Mouse (Mus musculus): ENCODE measurements around the gene AL732309.1.

DNA sequence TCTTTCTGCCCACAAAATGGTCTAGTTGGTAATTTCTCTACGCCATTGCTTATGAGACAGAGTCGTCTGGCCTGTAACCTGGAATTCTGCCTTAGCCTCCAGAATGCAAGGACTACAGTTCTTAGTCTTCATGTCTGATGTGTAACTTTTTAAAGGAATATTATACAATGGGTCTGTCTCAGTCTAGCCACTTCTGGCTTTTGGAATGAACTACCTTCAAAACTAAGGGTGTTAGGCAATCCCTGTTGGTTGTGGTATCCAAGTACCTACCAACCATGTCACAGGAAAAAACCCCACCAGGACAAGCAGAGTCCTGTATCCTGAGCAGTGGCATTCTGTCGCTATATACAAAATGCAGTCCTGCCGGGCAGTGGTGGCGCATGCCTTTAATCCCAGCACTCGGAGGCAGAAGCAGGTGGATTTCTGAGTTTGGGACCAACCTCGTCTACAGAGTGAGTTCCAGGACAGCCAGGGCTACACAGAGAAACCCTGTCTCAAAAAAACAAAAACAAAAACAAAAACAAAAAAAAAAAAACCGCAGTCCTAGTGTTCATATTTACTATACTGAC lies 20.8 kb downstream of the AL732309.1 start:
- no peak for TF ChIP-seq CTCF (IDR thresholded peaks at IDR 0.05 in 2 of 3, conservative IDR thresholded peaks at IDR 0.05 in 1 of 3; ENCODE audit: control insufficient read depth in 1 of 3, insufficient read depth in 1 of 3, low read depth in 2 of 3, low read length in 3 of 3, poor library complexity in 1 of 3, severe bottlenecking in 1 of 3)
- no peak for TF ChIP-seq ZC3H11A (IDR thresholded peaks at IDR 0.05; ENCODE audit: low read depth, low read length)
- no peak for TF ChIP-seq ZKSCAN1 (IDR thresholded peaks at IDR 0.05; ENCODE audit: low read depth, low read length)
- TF ChIP-seq RCOR1 (IDR thresholded peaks at IDR 0.05; ENCODE audit: low read depth, low read length), result no peak
